Mouse (Mus musculus): ENCODE data around the gene Sema6d.

- TF ChIP-seq CTCF (IDR thresholded peaks at IDR 0.05; ENCODE audit: control insufficient read depth, insufficient read depth, insufficient read length), result no peak
- TF ChIP-seq MAX (IDR thresholded peaks at IDR 0.05), result no peak
- TF ChIP-seq USF1 (IDR thresholded peaks at IDR 0.05; ENCODE audit: low read depth), result no peak
- no peak for TF ChIP-seq MYOG (IDR thresholded peaks at IDR 0.05; ENCODE audit: control insufficient read depth, extremely low read depth, insufficient read length)
Measured at GRCm38 (mm10) chr2:124420170-124420825, 330.5 kb downstream of the Sema6d start.

Data from C2C12 (cell line).